Mouse (Mus musculus) induced T-regulatory cell, adult 2 months (primary cell): ENCODE measurements around the gene Tjp3.

ENCODE experiments used
- DNase-seq: peaks from one replicate; pipeline ENCODE4 v3.0.0-alpha.2; 2012; ENCODE audit warnings: low read depth

The Tjp3 gene

GRCm38 (mm10) chr10:81268056-81268455 is 23.3 kb downstream of the Tjp3 start:
- peak; percentile 88 for DNase-seq

DNA sequence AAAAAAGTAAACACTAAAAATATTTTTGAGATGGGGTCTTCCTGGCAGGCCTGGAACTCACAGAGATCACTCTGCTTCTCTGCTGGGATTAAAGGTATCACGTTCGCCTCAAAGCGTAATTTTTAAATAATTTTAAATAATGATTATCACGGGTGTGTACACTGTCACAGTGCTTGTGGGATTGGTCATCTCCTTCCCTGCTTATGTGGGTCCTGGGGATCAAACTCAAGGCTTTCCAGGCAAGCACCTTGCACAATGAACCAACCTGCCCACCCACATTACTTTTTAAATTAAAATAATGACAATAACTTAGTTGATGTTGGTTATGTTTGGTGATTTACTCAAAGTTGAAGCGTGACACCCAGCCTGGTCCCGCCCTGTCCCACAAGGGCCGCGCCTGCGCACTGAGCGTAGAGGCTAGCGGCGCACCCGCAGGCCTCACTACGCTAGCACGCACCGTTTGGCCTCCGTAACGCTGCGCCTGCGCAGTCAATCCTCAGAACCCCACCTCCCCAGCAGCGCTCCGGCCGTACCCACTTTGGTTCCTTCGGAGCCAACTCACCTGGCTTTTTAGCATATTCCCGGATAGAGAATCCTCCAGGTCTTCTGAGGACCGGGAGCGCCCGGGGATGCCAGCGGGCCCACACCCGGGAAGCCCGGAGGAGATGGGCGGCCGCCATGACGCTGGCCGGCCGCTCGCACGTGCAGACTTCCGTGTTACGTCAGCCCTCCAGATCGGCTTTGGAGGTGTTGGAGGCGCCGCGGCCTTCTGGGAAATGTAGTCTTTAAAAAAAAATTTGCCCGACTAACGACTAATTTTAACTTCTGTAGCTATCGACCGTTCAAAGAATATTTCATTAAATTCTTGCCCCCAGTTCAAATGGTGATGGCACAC is 24.9 kb downstream of the Tjp3 start, which contains the start of the genes Mrpl54 and Apba3:
Gene Mrpl54 (minus strand): TSS at position 724 of the 895 bp plus-strand sequence.
Gene Apba3 (plus strand): TSS at position 750 of the 895 bp plus-strand sequence.
- DNase-seq, result peak; percentile 100

DNA sequence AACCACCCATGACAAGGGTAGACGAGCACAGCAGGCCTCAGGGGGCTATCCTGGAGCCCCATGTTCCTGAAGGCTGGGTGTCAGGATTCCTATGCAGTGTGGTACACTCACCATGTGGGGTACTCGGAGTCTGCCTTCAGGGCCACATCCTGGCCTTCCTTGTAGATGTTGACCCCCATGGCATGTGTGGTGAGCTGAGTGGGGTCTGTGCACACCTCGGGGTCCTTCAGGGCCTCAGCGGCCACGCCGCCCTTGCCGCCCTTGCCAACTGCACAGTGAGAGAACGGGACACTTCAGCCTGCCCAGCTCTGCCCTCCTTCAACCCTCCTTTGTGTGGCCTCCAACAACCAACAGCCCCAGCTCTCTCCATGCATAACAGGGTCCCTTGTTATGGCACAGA is 25.8 kb downstream of the Tjp3 start:
- DNase-seq, result no peak

DNA sequence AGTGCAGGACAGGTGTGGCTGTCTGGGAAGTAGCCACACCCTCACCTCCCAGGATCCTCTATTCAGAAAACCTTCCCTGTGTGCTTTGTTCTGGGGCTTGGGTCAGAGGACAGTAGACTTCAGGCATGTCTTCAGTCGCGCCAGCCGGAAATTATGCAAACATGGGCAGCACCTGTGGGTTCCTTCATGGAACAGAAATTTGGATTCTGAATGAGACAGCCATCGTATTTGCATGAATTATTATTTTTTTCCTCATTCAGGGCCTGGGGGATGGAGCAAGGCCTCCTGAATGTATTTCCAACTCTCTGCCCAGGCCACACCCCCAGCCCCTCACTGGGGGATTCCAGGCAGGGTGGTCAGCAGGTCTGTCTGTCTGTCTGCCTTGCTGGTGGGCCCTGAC is 30.4 kb downstream of the Tjp3 start:
- no peak for DNase-seq

- DNase-seq, result no peak
Measured at GRCm38 (mm10) chr10:81259225-81259884, 32.0 kb downstream of the Tjp3 start.

- DNase-seq, result peak; percentile 66
Measured at GRCm38 (mm10) chr10:81257158-81258039, 34.0 kb downstream of the Tjp3 start.

DNA sequence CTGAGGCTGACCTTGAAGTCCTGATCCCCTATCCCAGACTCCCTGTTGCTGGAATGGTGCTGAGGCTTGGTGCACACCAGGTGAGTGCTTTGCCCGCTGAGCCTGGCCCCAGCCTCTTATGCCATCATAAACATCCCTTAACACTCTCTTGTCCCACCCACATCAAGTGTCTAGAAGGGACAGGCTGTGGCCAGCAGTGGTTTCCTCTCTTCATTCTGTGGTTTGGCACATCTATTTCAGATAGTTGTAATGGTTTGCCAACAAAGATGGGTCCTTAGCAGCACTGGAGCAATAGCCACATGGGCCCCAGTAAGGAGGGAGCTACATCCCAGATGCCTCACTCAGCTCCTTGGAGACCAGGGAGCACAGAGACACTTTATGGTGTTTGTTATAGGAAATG is 36.5 kb downstream of the Tjp3 start:
- DNase-seq, result peak; percentile 66

DNA sequence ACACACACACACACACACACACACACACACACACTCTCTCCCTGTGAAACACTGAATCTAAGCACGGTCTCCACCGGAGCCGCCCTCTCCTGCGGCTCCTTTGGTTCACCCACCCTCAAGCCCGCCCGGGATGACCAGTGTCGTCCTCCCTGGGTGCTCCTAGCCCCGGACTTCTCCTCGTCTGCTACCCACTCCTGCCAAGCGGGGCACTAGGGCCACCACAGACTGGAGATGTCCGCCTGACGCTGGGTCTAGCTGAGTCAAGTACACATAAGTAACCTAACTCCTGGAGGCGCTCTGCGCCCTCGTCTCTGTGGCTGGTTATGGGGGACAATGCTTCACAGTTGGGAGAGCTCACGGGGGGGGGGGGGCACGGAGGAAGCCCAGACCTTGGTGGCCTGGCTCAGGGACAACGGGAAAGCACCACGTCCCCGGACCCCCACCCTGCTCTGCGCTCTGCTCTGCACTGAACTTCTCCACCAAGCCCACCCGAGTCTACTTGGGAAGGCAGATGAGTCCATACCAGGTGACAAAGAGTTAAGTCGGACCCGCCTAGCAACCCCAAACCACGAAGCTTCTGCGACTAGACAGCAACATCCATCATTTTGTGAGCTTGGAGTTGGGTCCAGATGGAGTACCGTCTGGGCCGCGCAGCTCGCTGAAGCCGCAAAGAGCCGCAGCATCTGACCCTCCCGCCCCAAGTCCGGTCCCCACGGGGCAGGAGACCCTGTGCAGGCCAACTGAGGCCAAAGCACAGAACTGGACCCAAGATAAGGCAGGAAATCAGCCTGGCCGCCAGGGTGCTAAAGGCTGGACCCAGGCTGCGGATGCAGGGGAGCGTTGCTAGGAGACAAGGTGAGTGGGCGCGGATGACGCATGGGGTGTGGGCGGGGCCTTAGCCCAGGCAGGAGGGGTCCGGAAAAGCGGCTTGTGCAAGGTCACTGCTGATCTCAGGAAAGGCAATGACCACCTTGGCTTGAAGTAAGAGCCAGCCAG is 38.7 kb downstream of the Tjp3 start, which contains the start of gene Matk:
Gene Matk (plus strand): TSS at position 512 of the 996 bp plus-strand sequence.
- peak; percentile 90 for DNase-seq

GRCm38 (mm10) chr10:81249442-81249841 is 41.9 kb downstream of the Tjp3 start:
- peak; percentile 59 for DNase-seq

DNA sequence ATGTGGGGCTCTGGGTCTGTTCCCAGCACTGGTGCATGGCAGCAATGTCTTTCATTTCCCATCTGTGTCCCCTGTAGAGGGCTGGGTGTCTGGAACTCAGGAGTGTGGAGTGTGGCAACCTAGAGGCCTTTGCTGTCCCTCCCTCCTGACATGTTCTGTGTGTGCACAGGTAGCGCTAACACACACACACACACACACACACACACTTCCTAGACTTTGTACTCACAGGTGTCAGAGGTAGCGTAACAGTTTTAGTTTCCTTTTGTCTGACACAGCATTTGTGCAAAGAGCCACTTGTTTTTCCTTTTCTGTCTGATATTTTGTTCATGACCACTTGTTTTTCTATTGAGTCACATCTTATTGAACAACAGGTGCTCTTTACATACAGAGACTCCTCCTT is 43.6 kb downstream of the Tjp3 start:
- DNase-seq, result peak; percentile 83

GRCm38 (mm10) chr10:81245166-81245565 is 46.2 kb downstream of the Tjp3 start:
- DNase-seq, result no peak

DNA sequence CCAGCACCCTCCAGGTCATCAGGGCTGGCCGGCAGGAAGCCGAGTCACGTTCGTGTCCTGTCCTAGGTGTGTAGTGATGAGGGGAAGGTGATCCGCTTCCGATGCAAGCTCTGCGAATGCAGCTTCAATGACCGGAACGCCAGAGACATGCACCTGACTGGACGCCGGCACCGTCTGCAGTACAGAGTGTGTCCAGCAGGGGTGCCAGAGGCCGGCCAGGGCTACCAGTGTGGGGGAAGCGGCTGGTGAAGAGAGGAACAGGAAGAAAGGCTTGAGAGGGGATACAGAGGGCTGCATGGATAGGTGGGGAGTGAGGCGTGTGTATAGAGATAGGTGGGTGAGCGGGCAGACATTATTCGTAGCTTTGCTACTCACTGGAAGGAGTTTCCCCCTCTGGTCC is 46.8 kb downstream of the Tjp3 start:
- DNase-seq, result peak; percentile 87

GRCm38 (mm10) chr10:81244146-81244545 is 47.2 kb downstream of the Tjp3 start:
- DNase-seq, result peak; percentile 28

- DNase-seq, result no peak
Measured at GRCm38 (mm10) chr10:81242021-81242420, 49.4 kb downstream of the Tjp3 start.

- DNase-seq, result peak; percentile 90
Measured at GRCm38 (mm10) chr10:81240876-81241275, 50.5 kb downstream of the Tjp3 start.

DNA sequence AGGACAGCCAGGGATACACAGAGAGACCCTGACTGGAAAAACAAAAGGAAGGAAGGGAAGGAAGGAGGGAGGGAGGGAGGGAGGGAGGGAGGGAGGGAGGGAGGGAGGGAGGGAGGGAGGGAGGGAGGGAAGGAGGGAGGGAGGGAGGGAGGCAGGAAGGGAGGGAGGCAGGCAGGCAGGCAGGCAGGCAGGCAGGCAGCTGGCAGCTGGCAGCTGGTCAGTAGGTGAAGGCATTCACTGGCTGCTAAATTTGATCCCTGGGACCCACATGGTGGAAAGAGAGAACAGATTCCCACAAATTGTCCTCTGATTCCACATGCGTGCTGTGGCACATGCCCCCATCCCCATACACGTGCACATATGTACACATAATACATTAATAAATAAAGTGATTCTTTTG is 52.8 kb downstream of the Tjp3 start:
- DNase-seq, result no peak

- DNase-seq, result no peak
Measured at GRCm38 (mm10) chr10:81236471-81237268, 54.7 kb downstream of the Tjp3 start.

DNA sequence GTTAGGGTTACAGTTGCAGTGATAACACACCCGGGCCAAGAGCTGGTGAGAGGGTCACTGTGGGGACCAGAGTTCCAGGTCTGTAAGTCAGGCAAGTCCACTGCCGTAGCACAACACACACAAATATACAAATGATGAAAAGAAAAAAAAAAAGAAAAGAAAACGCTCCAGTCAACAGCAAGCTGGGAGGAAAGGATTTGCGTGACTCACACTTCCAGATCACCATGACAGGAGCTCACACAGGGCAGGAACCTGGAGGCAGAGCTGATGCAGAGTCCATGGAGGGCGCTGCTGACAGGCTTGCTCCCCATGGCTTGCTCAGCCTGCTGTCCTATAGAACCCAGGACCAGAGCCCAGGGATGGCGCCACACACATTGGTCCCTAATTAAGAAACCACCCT is 57.2 kb downstream of the Tjp3 start:
- peak; percentile 16 for DNase-seq

- no peak for DNase-seq
Measured at GRCm38 (mm10) chr10:81233226-81233585, 58.2 kb downstream of the Tjp3 start.
